Mouse (Mus musculus) neural tube, embryonic 15.5 days (tissue): ENCODE results near the gene Gm20431. TPM values are rescaled to one million over a fixed set of nuclear protein-coding genes. Genes with fewer than 3 reads are reported as not detected.

Experiments used
- ATAC-seq: fragments of 200-750 bp; cut with Nextera tagmentation; 2 replicates; pipeline ENCODE4 v1.8.0; 2017; ENCODE audit warnings: mild to moderate bottlenecking, moderate TSS enrichment, moderate library complexity; ENCODE audit not compliant: low FRiP score
- H3K27ac ChIP-seq: fragments of 300-500 bp; sonication (generic); replicated peaks from 2 replicates; pipeline ENCODE4 v1.5.1; 2015; ENCODE audit warnings: mild to moderate bottlenecking, inconsistent platforms
- H3K27me3 ChIP-seq: fragments of 300-500 bp; sonication (generic); replicated peaks from 2 replicates; pipeline ENCODE4 v1.6.1; 2015; ENCODE audit warnings: inconsistent platforms
- H3K36me3 ChIP-seq: fragments of 300-500 bp; sonication (generic); 2 replicates; pipeline ENCODE4 v1.6.1; 2015; ENCODE audit warnings: inconsistent platforms
- H3K4me1 ChIP-seq: fragments of 300-500 bp; sonication (generic); 2 replicates; pipeline ENCODE4 v1.6.1; 2015; ENCODE audit warnings: inconsistent platforms
- H3K4me2 ChIP-seq: fragments of 300-500 bp; sonication (generic); 2 replicates; pipeline ENCODE4 v1.6.1; 2015; ENCODE audit warnings: inconsistent platforms, mild to moderate bottlenecking, moderate library complexity
- H3K4me3 ChIP-seq: fragments of 300-500 bp; sonication (generic); replicated peaks from 2 replicates; pipeline ENCODE4 v1.5.1; 2015; ENCODE audit warnings: mild to moderate bottlenecking, inconsistent platforms
- H3K9ac ChIP-seq: fragments of 300-500 bp; sonication (generic); replicated peaks from 2 replicates; pipeline ENCODE4 v1.6.1; 2015; ENCODE audit warnings: mild to moderate bottlenecking, inconsistent platforms
- H3K9me3 ChIP-seq: fragments of 300-500 bp; sonication (generic); replicated peaks from 2 replicates; pipeline ENCODE4 v1.6.1; 2016; ENCODE audit warnings: inconsistent platforms
- WGBS: fragments of 180-500 bp; shearing (Covaris S2); methylation state at CpG from one replicate; pipeline ENCODE4 v1.1.7; 2015; ENCODE audit warnings: mixed read lengths; 5-methylcytosine and 5-hydroxymethylcytosine counted together
- microRNA-seq: library from miRNA; unstranded; fragments of <30 nt; microRNA quantifications from one replicate; pipeline ENCODE4, GENCODE M21; 2017
- polyA plus RNA-seq: library from polyadenylated mRNA; unstranded; fragments of >200 nt; fragmentation: Nextera tagmentation; extraction: Ambion mirVana; gene quantifications from 2 replicates; pipeline ENCODE4 v1.2.1, GENCODE M21; 2015

The Gm20431 gene
- polyA plus RNA-seq, 1 experiment from 2014 or later: 13.8 TPM

- H3K9me3 ChIP-seq: no peaks in the 10 kb centered on the region
- peaks cover 37% of the 10 kb centered on the region for H3K4me1 ChIP-seq
- no peak overlapping the region for H3K9ac ChIP-seq
- no peak overlapping the region for H3K4me3 ChIP-seq
- H3K36me3 ChIP-seq: no peaks in the 10 kb centered on the region
- H3K27ac ChIP-seq: 0 out of 2 replicates have a peak overlapping the region, but pooled peaks have one; percentile 18
- 28% methylated on average over 8 of the region's 8 CpGs for WGBS
- H3K4me2 ChIP-seq: no peak overlapping the region
- ATAC-seq: no peak
- H3K27me3 ChIP-seq: peaks cover 10% of the 10 kb centered on the region; the same call in 1 of the 2 replicates
Measured at GRCm38 (mm10) chr2:167562101-167562500, 99.2 kb downstream of the Gm20431 start.

- no peaks in the 10 kb centered on the region for H3K9me3 ChIP-seq
- H3K4me1 ChIP-seq: peaks cover 26% of the 10 kb centered on the region
- 0 out of 2 replicates have a peak overlapping the region, but pooled peaks have one; percentile 7 for H3K4me3 ChIP-seq
- no peaks in the 10 kb centered on the region for H3K36me3 ChIP-seq
- H3K27me3 ChIP-seq: peaks cover 10% of the 10 kb centered on the region; the same call in 1 of the 2 replicates
- no peak overlapping the region for H3K27ac ChIP-seq
- H3K9ac ChIP-seq: peak overlapping the region; percentile 31; the same call in 1 of the 2 replicates
- peak overlapping the region; percentile 51 for H3K4me2 ChIP-seq
- WGBS: 15% methylated on average over 27 of the region's 27 CpGs
- ATAC-seq: 0 out of 2 replicates have a peak, but pooled peaks have one; percentile 47
Measured at GRCm38 (mm10) chr2:167559413-167559812, 101.9 kb downstream of the Gm20431 start.

Small RNAs within 50 kb of the gene (microRNA-seq; reads per million reads assigned to microRNA genes)
- not detected for gene Gm22355

Other genes with a start within 250 kb of the Gm20431 start
- gene Slc9a8, start 239.8 kb downstream of the Gm20431 start, polyA plus RNA-seq: 21.2 and 22.1 TPM in 2 replicates
- gene Rnf114, start 168.9 kb downstream of the Gm20431 start, polyA plus RNA-seq: 98.4 and 106 TPM in 2 replicates
- gene Spata2, start 168.6 kb downstream of the Gm20431 start, polyA plus RNA-seq: 27.0 and 28.6 TPM in 2 replicates
- gene Snai1, start 123.3 kb downstream of the Gm20431 start, polyA plus RNA-seq: 6.3 and 8.6 TPM in 2 replicates
- 351 and 371 TPM in 2 replicates for gene Ube2v1, start 29.4 kb downstream of the Gm20431 start, polyA plus RNA-seq
- gene Cebpb, start 27.4 kb upstream of the Gm20431 start, polyA plus RNA-seq: 2.5 and 3.4 TPM in 2 replicates
- 41.4 and 44.1 TPM in 2 replicates for gene Tmem189, start 28.3 kb upstream of the Gm20431 start, polyA plus RNA-seq